Mouse (Mus musculus) E14TG2a.4 (cell line): ENCODE measurements around the gene Hs6st1.

Source experiments
- CTCF ChIP-seq: conservative IDR thresholded peaks from 2 replicates; pipeline ENCODE4 v1.5.1; 2014; ENCODE audit warnings: low read length
- NANOG ChIP-seq: IDR thresholded peaks from 2 replicates; pipeline ENCODE4 v1.6.1; 2014; ENCODE audit warnings: borderline replicate concordance, low read length, mixed read lengths
- POU5F1 ChIP-seq: IDR thresholded peaks from 2 replicates; pipeline ENCODE4 v1.6.1; 2014; ENCODE audit warnings: low read length, borderline replicate concordance

DNA sequence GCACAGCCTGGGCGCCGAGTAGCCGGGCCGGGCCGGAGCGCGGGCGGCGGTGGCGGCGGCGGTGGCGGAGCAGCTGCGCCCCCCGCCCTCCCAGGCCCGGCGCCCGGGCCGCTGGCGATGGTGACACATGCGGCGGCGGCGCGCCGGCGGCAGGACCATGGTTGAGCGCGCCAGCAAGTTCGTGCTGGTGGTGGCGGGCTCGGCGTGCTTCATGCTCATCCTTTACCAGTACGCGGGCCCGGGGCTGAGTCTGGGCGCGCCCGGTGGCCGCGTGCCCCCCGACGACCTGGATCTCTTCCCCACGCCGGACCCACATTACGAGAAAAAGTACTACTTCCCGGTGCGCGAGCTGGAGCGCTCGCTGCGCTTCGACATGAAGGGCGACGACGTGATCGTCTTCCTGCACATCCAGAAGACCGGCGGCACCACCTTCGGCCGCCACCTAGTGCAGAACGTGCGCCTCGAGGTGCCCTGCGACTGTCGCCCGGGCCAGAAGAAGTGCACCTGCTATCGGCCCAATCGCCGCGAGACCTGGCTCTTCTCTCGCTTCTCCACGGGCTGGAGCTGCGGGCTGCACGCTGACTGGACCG lies 426 bp downstream of the Hs6st1 start:
- TF ChIP-seq CTCF = no peak
- no peak for TF ChIP-seq POU5F1
- no peak for TF ChIP-seq NANOG
